Mouse (Mus musculus): ENCODE results near the gene Klk7. TPM values are rescaled to one million over a fixed set of nuclear protein-coding genes. Genes with fewer than 3 reads are reported as not detected.

The Klk7 gene
- polyA plus RNA-seq, 1 experiment = 0.84 TPM

DNA sequence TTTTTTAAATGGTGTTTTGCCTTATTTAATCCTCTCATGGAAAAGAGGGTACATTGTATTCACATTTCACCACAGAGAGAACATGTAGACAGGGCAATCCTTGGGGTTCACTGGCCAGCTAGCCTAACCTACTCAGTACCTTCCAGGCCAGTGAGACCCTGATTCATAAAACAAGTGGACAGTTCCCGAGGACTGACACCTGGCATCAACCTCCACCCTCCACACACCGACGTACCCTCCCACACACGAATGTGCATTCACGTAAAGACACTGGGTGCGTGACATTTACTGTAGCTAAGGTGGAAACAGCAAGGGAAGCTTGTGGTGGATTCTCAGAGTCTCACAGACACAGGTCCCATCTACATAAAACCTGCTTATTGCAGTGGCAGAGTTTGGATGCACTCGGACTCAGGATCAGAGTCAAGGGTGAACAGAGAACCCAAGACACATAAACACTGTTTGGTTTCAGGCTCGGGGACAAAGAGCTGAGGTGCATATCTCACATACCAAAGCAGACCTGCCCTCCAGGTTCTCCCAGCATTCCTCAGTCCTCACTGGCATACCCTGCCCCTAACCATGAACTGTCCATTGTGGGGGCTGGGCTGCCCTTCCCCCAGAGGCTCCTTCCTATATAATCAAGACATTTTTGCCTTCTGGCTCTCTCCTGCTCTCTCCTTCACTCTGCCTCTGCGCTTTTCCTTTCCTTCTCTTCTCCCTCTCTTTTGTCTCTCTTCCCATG, 43.7 kb downstream of the Klk7 start:
- no peaks in the 10 kb centered on the region for H3K9me3 ChIP-seq (replicated peaks; ENCODE audit: control insufficient read depth, insufficient read depth, low read length, poor library complexity, severe bottlenecking)

DNA sequence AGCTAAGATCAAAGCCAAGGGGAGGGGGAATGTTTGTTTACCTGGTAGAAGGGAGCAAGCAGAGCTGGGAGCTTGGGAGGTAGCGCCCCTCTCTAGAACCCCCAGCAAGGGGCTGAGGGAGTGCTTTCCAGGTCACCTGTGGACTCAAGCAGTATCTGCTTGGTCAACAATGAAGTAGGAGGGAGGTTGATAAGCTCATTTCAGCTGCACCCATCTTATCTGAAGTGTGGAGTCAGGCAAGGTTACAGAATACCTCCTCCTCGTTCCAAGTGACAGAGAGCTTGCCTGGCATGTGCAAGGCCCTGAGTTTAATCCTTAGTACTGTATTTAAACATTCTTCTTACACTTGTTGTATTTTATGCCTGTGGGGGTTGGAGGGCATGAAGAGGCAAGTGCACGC, 44.6 kb downstream of the Klk7 start:
- H3K27me3 ChIP-seq (ENCODE audit: control insufficient read depth, insufficient read depth, low read length, poor library complexity, severe bottlenecking) = no peaks in the 10 kb centered on the region
- H3K9ac ChIP-seq (ENCODE audit: low read depth, poor library complexity, severe bottlenecking) = no peak overlapping the region
- H3K4me3 ChIP-seq (ENCODE audit: low read depth, low read length) = no peak overlapping the region
- H3K9me3 ChIP-seq (replicated peaks; ENCODE audit: control insufficient read depth, insufficient read depth, low read length, poor library complexity, severe bottlenecking) = no peaks in the 10 kb centered on the region
- TF ChIP-seq CTCF (IDR thresholded peaks at IDR 0.05; ENCODE audit: low read depth, low read length) (no peak), POLR2A (IDR thresholded peaks at IDR 0.05; ENCODE audit: insufficient read depth, low read length) (no peak), EP300 (IDR thresholded peaks at IDR 0.05; ENCODE audit: insufficient read depth, low read depth, low read length) (no peak)
- peaks cover 9% of the 10 kb centered on the region for H3K4me1 ChIP-seq (ENCODE audit: control insufficient read depth, insufficient read depth, low read length)
- H3K27ac ChIP-seq (ENCODE audit: insufficient read depth, low read length) = no peak overlapping the region; the same call in 1 of the 2 replicates
- H3K36me3 ChIP-seq (ENCODE audit: control insufficient read depth, insufficient read depth, low read length, poor library complexity, severe bottlenecking) = no peaks in the 10 kb centered on the region

More for the DNA sequence above, 43.7 kb downstream of the Klk7 start:
- no peaks in the 10 kb centered on the region for H3K27me3 ChIP-seq (ENCODE audit: control insufficient read depth, insufficient read depth, low read length, poor library complexity, severe bottlenecking)
- no peak for TF ChIP-seq POLR2A (IDR thresholded peaks at IDR 0.05; ENCODE audit: insufficient read depth, low read length)
- no peak for TF ChIP-seq CTCF (IDR thresholded peaks at IDR 0.05; ENCODE audit: low read depth, low read length)
- peak; percentile 87 for TF ChIP-seq EP300 (IDR thresholded peaks at IDR 0.05; ENCODE audit: insufficient read depth, low read depth, low read length)
- no peak overlapping the region for H3K4me3 ChIP-seq (ENCODE audit: low read depth, low read length)
- H3K27ac ChIP-seq (ENCODE audit: insufficient read depth, low read length) = peak overlapping the region; percentile 46; the same call in 1 of the 2 replicates
- no peaks in the 10 kb centered on the region for H3K36me3 ChIP-seq (ENCODE audit: control insufficient read depth, insufficient read depth, low read length, poor library complexity, severe bottlenecking)
- peaks cover 9% of the 10 kb centered on the region for H3K4me1 ChIP-seq (ENCODE audit: control insufficient read depth, insufficient read depth, low read length)
- no peak overlapping the region for H3K9ac ChIP-seq (ENCODE audit: low read depth, poor library complexity, severe bottlenecking)

DNA sequence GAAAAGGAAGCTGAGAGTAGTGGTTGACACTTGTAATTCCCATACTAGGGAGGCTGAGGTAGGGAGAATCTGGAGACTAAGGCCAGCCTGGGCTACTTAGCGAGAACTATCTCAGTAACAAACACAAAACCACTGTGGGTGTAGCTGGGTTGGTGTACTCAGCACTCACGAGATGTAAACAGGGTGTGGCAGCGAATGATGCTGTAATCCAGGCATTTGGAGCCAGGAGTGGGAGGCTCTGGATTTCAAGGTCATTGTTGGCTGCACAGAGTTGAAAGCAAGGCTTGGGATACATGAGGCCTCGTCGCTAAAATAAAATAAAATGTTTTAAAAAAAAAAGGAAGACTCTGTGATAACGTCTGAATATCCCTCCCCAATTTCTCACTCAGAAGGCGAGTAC, 45.2 kb downstream of the Klk7 start:
- Histone ChIP-seq H3K4me1 (ENCODE audit: control insufficient read depth, insufficient read depth, low read length) (peaks cover 9% of the 10 kb centered on the region), H3K4me3 (ENCODE audit: low read depth, low read length) (no peak overlapping the region), H3K27ac (ENCODE audit: insufficient read depth, low read length) (no peak overlapping the region), H3K36me3 (ENCODE audit: control insufficient read depth, insufficient read depth, low read length, poor library complexity, severe bottlenecking) (no peaks in the 10 kb centered on the region), H3K27me3 (ENCODE audit: control insufficient read depth, insufficient read depth, low read length, poor library complexity, severe bottlenecking) (no peaks in the 10 kb centered on the region), H3K9me3 (replicated peaks; ENCODE audit: control insufficient read depth, insufficient read depth, low read length, poor library complexity, severe bottlenecking) (no peaks in the 10 kb centered on the region), H3K9ac (ENCODE audit: low read depth, poor library complexity, severe bottlenecking) (no peak overlapping the region)
- TF ChIP-seq EP300 (IDR thresholded peaks at IDR 0.05; ENCODE audit: insufficient read depth, low read depth, low read length) (no peak), CTCF (IDR thresholded peaks at IDR 0.05; ENCODE audit: low read depth, low read length) (no peak), POLR2A (IDR thresholded peaks at IDR 0.05; ENCODE audit: insufficient read depth, low read length) (no peak)

DNA sequence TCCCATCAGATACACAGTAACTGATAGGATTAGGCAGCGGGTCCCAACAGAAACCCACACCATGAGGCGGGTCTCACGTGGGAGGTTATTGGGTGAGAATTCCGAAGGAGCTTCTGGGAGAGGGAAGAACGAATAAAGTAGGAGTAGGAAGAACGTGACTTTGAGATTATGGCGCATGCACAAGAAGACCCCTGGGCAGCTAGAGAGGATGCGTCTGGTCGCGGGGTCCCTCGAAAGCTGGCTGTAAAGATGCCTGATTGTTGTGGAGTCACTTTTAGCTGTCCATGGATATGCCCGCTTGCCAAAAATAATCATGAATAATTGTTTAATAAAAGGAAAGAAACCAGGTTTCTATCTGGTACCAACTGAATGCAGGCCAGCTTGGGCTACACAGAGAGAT, 46.4 kb downstream of the Klk7 start:
- H3K9ac ChIP-seq (ENCODE audit: low read depth, poor library complexity, severe bottlenecking) = no peak overlapping the region
- H3K4me3 ChIP-seq (ENCODE audit: low read depth, low read length) = no peak overlapping the region
- no peaks in the 10 kb centered on the region for H3K27me3 ChIP-seq (ENCODE audit: control insufficient read depth, insufficient read depth, low read length, poor library complexity, severe bottlenecking)
- no peaks in the 10 kb centered on the region for H3K9me3 ChIP-seq (replicated peaks; ENCODE audit: control insufficient read depth, insufficient read depth, low read length, poor library complexity, severe bottlenecking)
- H3K36me3 ChIP-seq (ENCODE audit: control insufficient read depth, insufficient read depth, low read length, poor library complexity, severe bottlenecking) = no peaks in the 10 kb centered on the region
- H3K4me1 ChIP-seq (ENCODE audit: control insufficient read depth, insufficient read depth, low read length) = peaks cover 9% of the 10 kb centered on the region
- no peak for TF ChIP-seq EP300 (IDR thresholded peaks at IDR 0.05; ENCODE audit: insufficient read depth, low read depth, low read length)
- TF ChIP-seq POLR2A (IDR thresholded peaks at IDR 0.05; ENCODE audit: insufficient read depth, low read length) = no peak
- TF ChIP-seq CTCF (IDR thresholded peaks at IDR 0.05; ENCODE audit: low read depth, low read length) = no peak
- no peak overlapping the region for H3K27ac ChIP-seq (ENCODE audit: insufficient read depth, low read length)

DNA sequence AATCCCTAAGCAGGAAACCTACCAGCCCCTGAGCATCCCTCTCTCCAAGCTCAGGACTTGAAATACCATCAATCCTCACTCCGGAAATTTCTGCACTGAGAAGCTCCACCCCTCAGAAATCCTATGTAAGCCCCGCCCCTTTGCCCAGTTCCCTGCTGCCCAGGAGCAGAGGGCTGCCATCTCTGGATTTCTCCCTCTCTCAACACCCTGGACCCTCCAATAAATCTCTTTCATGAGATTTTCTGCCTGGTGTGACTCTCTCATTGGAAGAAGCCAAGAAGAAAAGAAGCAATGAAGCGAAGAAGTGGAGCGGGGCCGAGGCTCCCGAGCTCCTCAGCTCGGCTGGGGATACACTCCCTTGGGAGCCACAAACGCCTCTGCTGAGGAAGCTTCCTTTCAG, 49.3 kb downstream of the Klk7 start:
- Histone ChIP-seq H3K4me1 (ENCODE audit: control insufficient read depth, insufficient read depth, low read length) (peaks cover 7% of the 10 kb centered on the region), H3K4me3 (ENCODE audit: low read depth, low read length) (no peak overlapping the region), H3K27me3 (ENCODE audit: control insufficient read depth, insufficient read depth, low read length, poor library complexity, severe bottlenecking) (no peaks in the 10 kb centered on the region), H3K27ac (ENCODE audit: insufficient read depth, low read length) (no peak overlapping the region), H3K9me3 (replicated peaks; ENCODE audit: control insufficient read depth, insufficient read depth, low read length, poor library complexity, severe bottlenecking) (no peaks in the 10 kb centered on the region), H3K36me3 (ENCODE audit: control insufficient read depth, insufficient read depth, low read length, poor library complexity, severe bottlenecking) (no peaks in the 10 kb centered on the region), H3K9ac (ENCODE audit: low read depth, poor library complexity, severe bottlenecking) (no peak overlapping the region)
- TF ChIP-seq CTCF (IDR thresholded peaks at IDR 0.05; ENCODE audit: low read depth, low read length) (no peak), POLR2A (IDR thresholded peaks at IDR 0.05; ENCODE audit: insufficient read depth, low read length) (no peak), EP300 (IDR thresholded peaks at IDR 0.05; ENCODE audit: insufficient read depth, low read depth, low read length) (no peak)

Other genes starting within 250 kb of the Klk7 start
- gene Zfp658, start 249.0 kb upstream of the Klk7 start, polyA plus RNA-seq (2011; ENCODE audit: insufficient read depth, insufficient read length, low read depth, missing spikeins) = 1.7 and 2.2 TPM in 2 replicates
- 6.9 and 9.4 TPM in 2 replicates for gene Zfp719, start 231.7 kb upstream of the Klk7 start, polyA plus RNA-seq (2011; ENCODE audit: insufficient read depth, insufficient read length, low read depth, missing spikeins)
- gene Zfp819, start 204.1 kb upstream of the Klk7 start, polyA plus RNA-seq (2011; ENCODE audit: insufficient read depth, insufficient read length, low read depth, missing spikeins) = 3.1 and 3.4 TPM in 2 replicates
- not detected in 2 replicates for gene Ceacam18, start 176.6 kb upstream of the Klk7 start, polyA plus RNA-seq (2011; ENCODE audit: insufficient read depth, insufficient read length, low read depth, missing spikeins)
- gene Siglece, start 151.1 kb upstream of the Klk7 start, polyA plus RNA-seq (2011; ENCODE audit: insufficient read depth, insufficient read length, low read depth, missing spikeins) = 0.64 TPM in 1 of 2 replicates, not detected in the other
- gene Ctu1, start 139.3 kb upstream of the Klk7 start, polyA plus RNA-seq (2011; ENCODE audit: insufficient read depth, insufficient read length, low read depth, missing spikeins) = 6.2 and 7.6 TPM in 2 replicates
- gene Klk14, start 120.9 kb upstream of the Klk7 start, polyA plus RNA-seq (2011; ENCODE audit: insufficient read depth, insufficient read length, low read depth, missing spikeins) = not detected in 2 replicates
- gene Klk13, start 98.7 kb upstream of the Klk7 start, polyA plus RNA-seq (2011; ENCODE audit: insufficient read depth, insufficient read length, low read depth, missing spikeins) = 1.8 TPM in 1 of 2 replicates, not detected in the other
- not detected in 2 replicates for gene Klk12, start 42.4 kb upstream of the Klk7 start, polyA plus RNA-seq (2011; ENCODE audit: insufficient read depth, insufficient read length, low read depth, missing spikeins)
- gene Klk11, start 36.7 kb upstream of the Klk7 start, polyA plus RNA-seq (2011; ENCODE audit: insufficient read depth, insufficient read length, low read depth, missing spikeins) = not detected in 2 replicates
- 1.2 and 2.1 TPM in 2 replicates for gene Klk10, start 30.3 kb upstream of the Klk7 start, polyA plus RNA-seq (2011; ENCODE audit: insufficient read depth, insufficient read length, low read depth, missing spikeins)
- gene Klk9, start 19.4 kb upstream of the Klk7 start, polyA plus RNA-seq (2011; ENCODE audit: insufficient read depth, insufficient read length, low read depth, missing spikeins) = not detected in 2 replicates
- 12.7 and 15.5 TPM in 2 replicates for gene Klk8, start 13.7 kb upstream of the Klk7 start, polyA plus RNA-seq (2011; ENCODE audit: insufficient read depth, insufficient read length, low read depth, missing spikeins)
- not detected in 2 replicates for gene Klk6, start 13.2 kb downstream of the Klk7 start, polyA plus RNA-seq (2011; ENCODE audit: insufficient read depth, insufficient read length, low read depth, missing spikeins)
- gene Klk5, start 30.7 kb downstream of the Klk7 start, polyA plus RNA-seq (2011; ENCODE audit: insufficient read depth, insufficient read length, low read depth, missing spikeins) = not detected in 2 replicates
- gene Klk4, start 69.9 kb downstream of the Klk7 start, polyA plus RNA-seq (2011; ENCODE audit: insufficient read depth, insufficient read length, low read depth, missing spikeins) = not detected in 2 replicates
- gene Klk15, start 122.4 kb downstream of the Klk7 start, polyA plus RNA-seq (2011; ENCODE audit: insufficient read depth, insufficient read length, low read depth, missing spikeins) = not detected in 2 replicates
- not detected in 2 replicates for gene Klk1b8, start 139.4 kb downstream of the Klk7 start, polyA plus RNA-seq (2011; ENCODE audit: insufficient read depth, insufficient read length, low read depth, missing spikeins)
- gene Klk1b1, start 155.5 kb downstream of the Klk7 start, polyA plus RNA-seq (2011; ENCODE audit: insufficient read depth, insufficient read length, low read depth, missing spikeins) = not detected in 2 replicates
- not detected in 2 replicates for gene Klk1b9, start 164.8 kb downstream of the Klk7 start, polyA plus RNA-seq (2011; ENCODE audit: insufficient read depth, insufficient read length, low read depth, missing spikeins)
- gene Klk1b11, start 184.6 kb downstream of the Klk7 start, polyA plus RNA-seq (2011; ENCODE audit: insufficient read depth, insufficient read length, low read depth, missing spikeins) = not detected in 2 replicates
- not detected in 2 replicates for gene Klk1b26, start 200.9 kb downstream of the Klk7 start, polyA plus RNA-seq (2011; ENCODE audit: insufficient read depth, insufficient read length, low read depth, missing spikeins)
- gene Klk1b27, start 241.0 kb downstream of the Klk7 start, polyA plus RNA-seq (2011; ENCODE audit: insufficient read depth, insufficient read length, low read depth, missing spikeins) = not detected in 2 replicates

Data from ES-Bruce4 (cell line).